Mouse (Mus musculus): ENCODE measurements around the gene Cpa1.
A peak's percentile ranks its signal among the peaks of the same experiment; 100 is the strongest.

The Cpa1 gene

DNA sequence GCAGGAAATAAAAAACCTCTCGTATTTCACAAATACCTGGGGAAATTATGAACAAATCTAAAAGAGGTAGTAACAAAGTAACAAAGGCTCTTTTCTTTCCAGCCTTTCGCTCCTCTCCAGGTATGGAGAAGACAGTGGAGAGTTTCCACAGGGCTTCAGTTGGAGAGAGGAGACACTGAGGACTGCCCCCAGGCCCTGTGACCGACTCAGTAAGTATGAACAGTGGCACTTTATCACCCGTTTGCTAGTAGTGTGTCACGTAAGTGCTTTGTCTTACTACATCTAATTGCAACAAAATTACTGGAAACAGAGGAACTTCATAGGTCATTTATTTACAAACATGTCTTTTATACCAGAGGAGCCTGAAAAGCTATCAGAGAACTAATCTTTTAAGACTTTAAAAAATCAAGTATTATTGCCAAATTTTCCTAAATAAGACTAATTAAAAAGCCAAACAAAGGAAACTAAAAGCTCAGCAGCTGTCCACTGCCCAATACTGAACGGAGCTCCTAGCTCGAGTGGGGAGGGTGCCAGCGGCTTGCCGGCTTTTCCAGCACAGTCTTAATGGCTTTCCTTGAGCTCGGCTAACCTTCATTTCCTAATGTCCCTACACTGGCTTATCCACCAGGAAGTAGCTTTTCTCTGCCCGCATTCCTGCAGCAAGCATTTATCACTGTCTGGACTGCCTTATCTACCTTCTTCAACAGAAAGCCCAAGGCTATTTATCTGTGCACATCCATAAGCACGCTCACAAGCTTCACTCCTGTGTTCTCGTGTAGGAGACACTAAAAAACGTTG is 34.9 kb downstream of the Cpa1 start:
- DNase-seq (ENCODE audit: low read depth, low spot score), result no peak

DNA sequence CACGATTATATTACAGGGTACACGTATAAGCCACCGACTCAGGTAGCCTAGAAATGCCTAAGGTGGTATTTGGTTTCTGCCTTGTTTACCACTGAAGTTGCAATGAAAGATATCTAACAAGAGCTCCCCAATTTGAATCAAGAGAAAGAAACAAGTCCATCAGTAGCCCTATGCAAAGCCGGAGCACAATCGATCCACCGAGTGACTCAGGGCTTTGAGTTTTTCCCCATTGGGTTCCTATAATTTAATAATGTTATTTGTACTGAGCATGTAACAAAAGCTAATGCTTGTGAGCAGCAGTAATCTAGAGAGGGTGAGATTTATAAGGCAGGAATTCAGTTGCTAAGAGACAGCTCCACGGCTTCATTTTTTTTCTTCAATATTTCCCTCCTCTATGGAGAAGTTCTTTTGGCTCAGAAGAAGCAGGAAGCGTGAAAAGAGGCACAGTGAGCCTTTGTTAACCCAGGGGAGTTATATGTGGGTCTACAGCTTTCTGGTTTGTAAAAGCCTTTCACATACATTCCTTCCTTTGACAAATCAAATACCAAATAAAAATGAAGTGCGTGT is 35.8 kb downstream of the Cpa1 start:
- DNase-seq (ENCODE audit: low read depth, low spot score), result no peak

DNA sequence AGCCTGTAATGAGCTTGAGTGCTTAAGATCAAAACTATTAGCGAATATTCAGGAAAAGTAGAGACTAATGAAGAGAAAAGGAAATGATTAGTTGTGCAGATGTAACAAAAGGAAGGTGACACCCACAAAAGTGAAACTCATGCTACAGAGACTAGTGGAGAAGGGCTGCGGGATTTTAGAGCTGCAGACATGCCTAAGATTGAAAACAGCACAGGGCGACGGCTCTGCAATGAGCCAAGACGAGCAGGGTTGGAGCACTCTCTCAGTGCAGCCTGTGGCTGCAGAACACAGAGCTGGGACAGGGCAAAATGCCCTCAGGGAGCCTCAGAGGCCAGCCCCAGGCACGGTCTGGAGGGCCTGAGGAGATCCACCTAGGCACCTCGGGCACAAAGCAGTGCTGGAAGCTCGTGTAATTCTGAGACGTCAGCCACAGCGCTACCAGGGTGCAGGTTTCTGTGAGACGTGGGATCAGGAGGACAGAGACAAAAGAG is 36.3 kb downstream of the Cpa1 start:
- DNase-seq (ENCODE audit: low read depth, low spot score), result no peak

DNA sequence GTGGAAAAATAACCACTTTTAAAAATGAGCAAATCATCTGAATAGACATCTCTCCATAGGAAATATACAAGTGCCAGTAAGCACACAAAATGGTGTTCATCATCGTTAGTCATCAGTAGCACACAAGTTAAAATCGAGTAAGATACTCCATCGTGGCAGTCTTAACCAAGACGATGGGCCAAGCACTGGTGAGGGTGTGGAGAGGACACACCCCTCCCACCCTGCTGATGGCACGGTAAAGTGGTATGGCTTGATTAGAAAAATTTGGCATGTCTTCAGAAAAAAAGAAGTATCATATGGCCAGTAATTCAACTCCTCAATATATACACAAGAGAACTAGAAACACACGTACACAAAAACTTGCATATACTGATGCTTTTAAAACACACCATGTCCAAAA is 37.5 kb downstream of the Cpa1 start:
- no peak for DNase-seq (ENCODE audit: low read depth, low spot score)

DNA sequence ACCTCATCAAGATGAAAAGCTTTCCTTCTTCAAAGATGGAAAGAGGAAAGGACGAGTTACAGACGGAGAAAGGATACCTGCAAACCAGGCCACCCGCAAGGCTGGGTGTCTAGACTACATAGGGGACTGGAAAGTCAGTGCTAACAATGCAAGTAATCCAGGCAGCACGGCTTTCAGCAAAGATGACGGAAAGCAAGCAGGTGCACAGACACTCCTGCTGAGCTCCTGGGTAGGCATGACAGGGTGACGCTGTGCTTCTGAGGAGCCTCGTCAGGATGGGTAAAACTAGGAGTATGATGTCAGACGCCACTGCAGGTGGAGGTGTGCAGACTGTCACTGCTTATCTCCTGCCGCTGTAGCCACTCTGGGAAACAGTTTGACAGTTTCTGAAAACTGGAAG is 38.6 kb downstream of the Cpa1 start:
- DNase-seq (ENCODE audit: low read depth, low spot score), result no peak

DNA sequence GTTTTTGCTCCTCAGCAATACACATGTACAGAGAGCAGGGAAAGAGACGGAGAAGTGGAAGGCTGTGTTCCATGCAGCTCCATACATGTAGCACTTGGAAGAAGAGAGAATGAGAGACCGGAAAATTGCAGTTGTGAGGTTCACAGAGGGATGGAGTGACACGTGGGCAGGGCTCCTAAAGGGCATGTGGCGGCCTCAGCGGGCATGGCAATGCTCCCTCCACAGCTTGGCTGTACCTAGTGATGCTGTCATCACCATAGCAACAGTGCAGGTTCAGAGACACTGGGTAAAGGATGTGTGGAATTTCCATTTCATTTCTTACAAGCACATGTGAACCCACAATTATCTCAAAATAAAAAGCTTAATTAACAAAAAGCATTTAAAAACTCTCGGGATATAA is 39.5 kb downstream of the Cpa1 start:
- no peak for DNase-seq (ENCODE audit: low read depth, low spot score)

DNA sequence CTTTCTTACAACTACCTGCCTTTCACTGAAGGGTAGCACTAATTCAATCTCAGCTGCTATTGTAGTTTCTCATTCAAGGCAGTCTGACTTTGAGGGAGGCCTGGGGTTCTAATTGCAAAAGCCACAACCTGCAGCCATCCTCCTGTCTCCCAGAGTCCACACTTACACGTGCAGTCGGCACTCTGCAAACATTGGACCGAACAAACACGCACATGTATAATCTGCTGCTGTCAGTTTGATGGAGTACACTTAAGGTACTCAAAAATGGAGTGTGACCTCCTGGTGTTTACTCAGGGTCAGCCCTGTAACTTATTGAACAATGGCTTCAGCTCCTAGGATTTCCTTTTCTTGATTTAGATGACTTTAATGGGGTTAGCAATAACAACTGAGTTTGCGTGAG is 40.5 kb downstream of the Cpa1 start:
- DNase-seq (ENCODE audit: low read depth, low spot score), result no peak

DNA sequence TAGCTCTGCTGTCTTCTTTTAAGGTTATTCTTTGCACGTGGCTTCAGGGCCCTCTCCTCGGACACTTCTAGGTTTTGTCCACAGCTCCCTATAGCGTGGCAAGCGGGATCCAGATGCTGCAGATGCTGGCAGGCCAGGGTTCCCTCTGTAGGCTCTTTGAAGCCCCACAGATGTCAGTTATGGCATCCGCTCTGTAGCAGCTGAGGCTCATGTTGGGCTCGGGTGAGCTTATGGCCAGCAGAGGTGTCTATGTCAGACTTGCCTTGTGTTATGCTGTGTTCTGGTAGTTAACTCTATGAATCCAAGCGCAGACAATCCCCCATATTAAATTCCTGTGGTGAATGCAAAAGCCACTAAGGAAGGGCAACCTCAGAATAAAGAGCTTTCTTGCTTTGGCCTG is 41.4 kb downstream of the Cpa1 start:
- no peak for DNase-seq (ENCODE audit: low read depth, low spot score)

DNA sequence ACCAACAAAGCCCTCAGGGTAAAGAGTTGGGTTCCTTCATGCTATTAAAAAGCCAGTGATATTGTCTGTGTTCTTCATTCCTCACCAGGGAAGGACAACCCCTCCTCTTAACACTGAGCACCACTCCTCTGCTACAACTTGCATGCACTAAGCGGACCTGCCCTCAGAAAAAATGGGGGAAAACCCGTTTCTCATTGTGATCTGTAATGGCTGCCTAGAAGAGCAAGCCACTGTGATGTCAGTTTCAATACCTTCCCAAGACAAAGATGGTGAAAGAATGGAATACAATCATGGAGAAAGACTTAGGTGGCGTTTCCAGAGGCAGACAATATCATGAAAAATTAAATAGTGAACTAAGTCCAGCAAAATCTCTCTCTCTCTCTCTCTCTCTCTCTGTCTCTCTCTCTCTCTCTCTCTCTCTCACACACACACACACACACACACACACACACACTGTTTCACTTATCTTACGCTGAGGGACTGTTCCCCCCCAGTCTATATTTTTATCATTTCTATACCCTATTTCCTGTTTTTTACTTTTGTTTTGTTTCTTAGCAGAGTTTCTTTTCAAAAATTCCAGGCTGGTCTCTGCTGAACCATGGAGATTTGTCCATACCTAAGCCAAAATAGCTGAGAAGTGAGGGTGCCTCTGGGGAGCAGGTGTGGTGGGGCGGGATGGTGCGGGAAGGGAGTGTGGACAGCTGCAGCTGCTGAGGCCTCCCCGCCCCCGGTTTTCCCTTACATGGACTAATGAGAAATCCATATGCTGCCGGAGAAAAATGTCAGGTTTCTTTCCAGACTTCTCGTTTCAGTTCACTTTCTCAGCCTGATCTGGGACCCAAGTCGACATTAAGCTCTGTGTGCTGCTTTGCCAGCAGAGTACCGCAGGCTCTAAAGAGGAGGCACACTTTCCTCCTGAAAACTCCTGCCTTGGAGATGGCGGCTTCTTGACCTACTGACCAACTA is 43.2 kb downstream of the Cpa1 start:
- DNase-seq (ENCODE audit: low read depth, low spot score), result no peak

DNA sequence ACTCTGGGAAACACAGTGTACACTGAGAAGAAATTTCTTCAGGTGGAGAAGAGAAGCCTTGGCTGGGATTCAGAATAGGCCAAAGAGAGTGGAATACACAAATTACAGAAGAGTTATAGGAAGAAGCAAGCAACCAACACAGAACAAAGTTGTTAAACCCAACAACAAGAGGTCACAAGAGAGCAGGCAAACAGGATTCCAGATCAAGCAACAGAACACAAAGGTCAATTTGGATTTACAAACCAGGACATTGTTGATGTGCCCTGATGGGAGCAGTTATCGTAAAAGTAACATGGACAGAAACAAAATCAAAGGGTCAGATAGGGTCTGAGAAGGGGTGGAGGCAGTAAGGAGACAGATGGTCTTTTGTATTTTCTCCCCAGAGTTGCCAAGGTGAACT is 45.6 kb downstream of the Cpa1 start:
- no peak for DNase-seq (ENCODE audit: low read depth, low spot score)

DNA sequence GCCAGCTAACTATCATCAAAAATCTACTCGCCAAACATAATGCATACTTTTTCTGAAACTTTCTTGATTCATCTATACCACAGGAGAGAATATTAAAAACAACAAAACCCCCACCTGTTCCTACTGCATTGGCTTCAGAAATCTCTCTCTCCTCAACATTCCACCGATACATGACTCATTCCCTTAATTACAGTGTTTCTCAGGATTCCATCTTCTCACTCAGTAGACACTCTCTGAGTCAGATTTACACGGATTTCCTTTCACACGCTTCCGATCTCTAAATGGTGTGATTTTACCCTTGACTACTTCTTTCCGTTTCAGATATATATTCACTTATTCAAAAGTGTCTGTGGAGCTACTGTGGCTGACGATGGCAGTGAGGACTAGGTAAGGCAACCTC is 48.2 kb downstream of the Cpa1 start:
- DNase-seq (ENCODE audit: low read depth, low spot score), result no peak

DNA sequence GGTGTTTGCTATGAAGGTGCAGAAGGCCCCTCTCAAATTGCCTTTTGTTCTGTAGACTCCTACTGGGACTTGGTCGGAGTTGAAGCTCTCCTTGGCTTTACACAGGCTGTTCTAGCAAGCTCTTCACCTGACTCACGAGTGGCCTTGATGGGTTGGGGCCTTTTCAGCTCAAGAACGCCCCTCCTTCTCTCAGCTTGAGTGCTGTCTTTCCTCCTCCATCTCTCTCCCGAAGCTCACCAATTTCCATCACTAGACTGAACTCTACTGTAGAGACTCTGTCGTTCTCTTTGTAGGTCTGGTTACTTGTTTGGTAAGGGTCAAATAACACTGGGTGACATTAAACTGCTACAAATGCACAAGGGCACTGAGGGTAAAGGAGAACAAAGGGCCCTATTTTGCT is 53.8 kb downstream of the Cpa1 start:
- DNase-seq (ENCODE audit: low read depth, low spot score), result peak; percentile 7

DNA sequence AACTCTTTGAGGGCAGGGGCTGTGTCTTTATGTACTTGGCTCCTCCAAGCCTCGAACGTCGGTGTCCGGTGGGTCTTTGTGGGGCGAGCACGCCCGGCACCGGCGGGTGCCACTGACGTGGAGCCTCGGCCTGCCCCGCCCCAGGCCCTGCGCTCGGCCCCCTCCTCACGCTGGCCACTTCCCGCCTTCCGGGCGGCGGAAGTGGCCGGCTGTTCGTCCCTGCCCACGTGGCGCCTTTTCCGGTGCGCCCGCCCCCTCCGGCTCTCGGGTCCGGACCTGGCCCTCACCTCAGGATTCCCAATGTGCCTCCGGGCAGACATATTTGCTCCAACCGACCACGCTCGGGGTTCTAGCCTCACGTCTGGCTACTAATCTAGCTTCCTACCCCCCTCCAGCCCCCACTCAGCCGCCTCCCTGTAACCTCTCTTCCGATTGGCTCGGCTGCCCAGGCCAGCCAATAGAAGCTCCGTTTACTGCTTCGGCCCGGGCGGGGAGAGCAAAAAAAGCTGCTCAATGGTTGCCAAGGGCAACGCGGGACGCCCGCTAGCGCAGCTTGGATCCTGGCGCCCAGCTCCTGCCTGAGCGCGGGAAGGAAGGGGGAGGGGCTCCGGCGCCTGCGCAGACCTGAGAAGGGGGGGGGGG is 54.5 kb downstream of the Cpa1 start, which contains the start of gene Cep41:
TSS of gene Cep41 (minus strand) at position 400 of the 642 bp plus-strand sequence.
- peak; percentile 93 for DNase-seq (ENCODE audit: low read depth, low spot score)

DNA sequence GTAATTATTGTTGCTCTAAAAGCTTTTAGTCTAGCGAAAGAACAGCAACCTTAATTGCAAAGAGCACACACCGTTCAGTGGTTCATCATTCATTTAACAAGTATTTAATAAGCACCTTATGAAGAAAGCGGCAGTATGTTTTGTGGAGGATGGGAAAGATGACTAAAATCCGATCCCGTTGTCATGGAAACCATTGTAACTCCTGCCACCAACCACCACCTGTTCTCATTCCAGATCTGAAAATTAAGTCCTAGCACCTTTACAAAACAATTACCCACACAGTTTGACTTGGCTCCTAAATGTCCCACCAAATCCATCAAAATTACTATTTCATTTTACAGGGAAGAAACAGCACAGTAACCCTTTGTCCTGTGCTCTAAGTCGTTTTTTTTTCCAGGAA is 55.2 kb downstream of the Cpa1 start:
- DNase-seq (ENCODE audit: low read depth, low spot score), result peak; percentile 24
